Mouse (Mus musculus): ENCODE results near the gene Slc9a9. TPM values are rescaled to one million over a fixed set of nuclear protein-coding genes. Genes with fewer than 3 reads are reported as not detected.
A peak's percentile ranks its signal among the peaks of the same experiment; 100 is the strongest.

Gene Slc9a9
- 3.4 and 3.7 TPM in 2 replicates for polyA plus RNA-seq (2012; rRNA removed)
- 5.1 and 6.0 TPM in 2 replicates for polyA plus RNA-seq (2014; fragmentation: Nextera tagmentation; extraction: Ambion mirVana)

DNA sequence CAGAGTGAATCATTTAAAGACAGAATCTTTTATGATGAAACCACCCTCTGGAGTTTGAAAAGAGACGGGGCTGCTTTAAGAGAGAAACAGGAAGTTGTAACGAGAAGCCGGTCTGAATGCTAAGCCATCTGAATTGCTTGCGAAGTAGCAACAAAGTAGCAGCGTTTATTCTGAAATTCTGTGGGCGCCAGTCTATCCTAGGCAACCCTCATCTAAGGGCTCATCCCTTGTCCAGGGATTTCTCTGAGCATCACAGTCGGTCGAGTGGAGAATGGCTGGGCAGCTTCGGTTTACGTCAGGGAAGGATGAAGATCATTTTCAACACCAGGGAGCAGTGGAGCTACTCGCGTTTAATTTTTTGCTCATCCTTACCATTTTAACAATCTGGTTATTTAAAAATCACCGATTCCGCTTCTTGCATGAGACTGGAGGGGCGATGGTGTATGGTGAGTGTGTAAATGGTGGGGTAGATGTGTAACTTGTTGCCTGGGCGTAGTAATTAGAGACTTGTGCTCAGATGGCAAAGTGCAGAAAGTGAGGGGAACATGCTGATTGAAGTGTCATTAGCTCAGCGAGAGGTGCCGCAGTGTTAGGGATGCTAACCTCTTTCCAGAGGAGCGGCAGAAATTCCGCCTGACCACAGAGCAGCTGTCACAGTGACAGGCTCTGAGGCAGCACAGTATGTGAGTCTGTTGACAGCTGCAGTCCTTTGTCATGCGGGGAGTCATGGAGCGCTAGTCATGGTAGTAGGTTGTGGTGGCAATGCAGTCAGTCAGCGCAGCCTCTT, at the start of gene Slc9a9:
Slc9a9 (plus strand) TSS at position 119 of the 787 bp plus-strand sequence.
- no peak for TF ChIP-seq POLR2A (IDR thresholded peaks at IDR 0.05; ENCODE audit: borderline replicate concordance, extremely low read depth, insufficient read depth, insufficient read length)
- H3K27ac ChIP-seq (replicated peaks; ENCODE audit: low read depth, low read length), result no peak within 1 kb of the TSS
- peak within 1 kb of the TSS; percentile 77 for H3K4me2 ChIP-seq (replicated peaks; ENCODE audit: low read depth, low read length, severe bottlenecking)
- H3K27me3 ChIP-seq (ENCODE audit: control insufficient read depth, insufficient read depth, low read length), result no peaks in the 10 kb centered on the region
- H3K4me3 ChIP-seq (replicated peaks; ENCODE audit: low read length), result peak within 1 kb of the TSS; percentile 43
- no peaks in the 10 kb centered on the region for H3K36me3 ChIP-seq (ENCODE audit: control insufficient read depth, insufficient read depth, low read length)
- H3K9me3 ChIP-seq (ENCODE audit: control insufficient read depth, low read length), result no peaks in the 10 kb centered on the region
- H3K9ac ChIP-seq (ENCODE audit: low read depth, low read length, severe bottlenecking), result peak within 1 kb of the TSS; percentile 56
- H3K4me1 ChIP-seq (ENCODE audit: control insufficient read depth, insufficient read depth, low read length), result peaks cover 10% of the 10 kb centered on the region; the same call in 1 of the 2 replicates
- ATAC-seq (ENCODE audit: low FRiP score, low read depth) (peak; percentile 89), DNase-seq (ENCODE audit: low spot score) (peak; percentile 57)
- 1% methylated on average over 23 of the region's 23 CpGs for WGBS

DNA sequence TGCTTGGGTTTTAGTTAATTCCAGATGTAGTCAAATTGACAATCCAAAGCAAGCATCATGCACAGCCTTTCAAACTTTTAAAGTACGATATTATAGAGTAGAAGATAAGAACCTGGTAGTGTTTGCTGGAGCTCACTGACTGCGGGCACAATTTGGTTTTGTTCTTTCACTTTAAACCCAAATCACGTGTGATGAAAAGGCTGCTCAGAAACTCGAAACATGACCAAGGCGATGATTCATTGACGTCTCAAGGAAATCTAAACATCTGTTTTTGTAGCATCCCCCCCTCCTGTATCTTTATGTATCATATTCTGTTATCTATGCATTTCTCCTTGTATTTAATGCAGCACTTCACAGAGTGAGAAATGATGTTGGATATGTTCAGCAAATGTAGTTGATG, 49.4 kb upstream of the Slc9a9 start:
- H3K4me3 ChIP-seq (replicated peaks; ENCODE audit: low read length), result no peak overlapping the region
- no peak for DNase-seq (ENCODE audit: low spot score)
- peaks cover 7% of the 10 kb centered on the region; the same call in 1 of the 2 replicates for H3K4me1 ChIP-seq (ENCODE audit: control insufficient read depth, insufficient read depth, low read length)
- H3K4me2 ChIP-seq (replicated peaks; ENCODE audit: low read depth, low read length, severe bottlenecking), result no peak overlapping the region
- no peak overlapping the region for H3K9ac ChIP-seq (ENCODE audit: low read depth, low read length, severe bottlenecking)
- no peak for TF ChIP-seq POLR2A (IDR thresholded peaks at IDR 0.05; ENCODE audit: borderline replicate concordance, extremely low read depth, insufficient read depth, insufficient read length)
- 76% methylated on average over 6 of the region's 6 CpGs for WGBS
- no peak overlapping the region for H3K27ac ChIP-seq (replicated peaks; ENCODE audit: low read depth, low read length)
- ATAC-seq (ENCODE audit: low FRiP score, low read depth), result no peak
- no peaks in the 10 kb centered on the region for H3K27me3 ChIP-seq (ENCODE audit: control insufficient read depth, insufficient read depth, low read length)
- no peaks in the 10 kb centered on the region for H3K36me3 ChIP-seq (ENCODE audit: control insufficient read depth, insufficient read depth, low read length)
- H3K9me3 ChIP-seq (ENCODE audit: control insufficient read depth, low read length), result no peaks in the 10 kb centered on the region

DNA sequence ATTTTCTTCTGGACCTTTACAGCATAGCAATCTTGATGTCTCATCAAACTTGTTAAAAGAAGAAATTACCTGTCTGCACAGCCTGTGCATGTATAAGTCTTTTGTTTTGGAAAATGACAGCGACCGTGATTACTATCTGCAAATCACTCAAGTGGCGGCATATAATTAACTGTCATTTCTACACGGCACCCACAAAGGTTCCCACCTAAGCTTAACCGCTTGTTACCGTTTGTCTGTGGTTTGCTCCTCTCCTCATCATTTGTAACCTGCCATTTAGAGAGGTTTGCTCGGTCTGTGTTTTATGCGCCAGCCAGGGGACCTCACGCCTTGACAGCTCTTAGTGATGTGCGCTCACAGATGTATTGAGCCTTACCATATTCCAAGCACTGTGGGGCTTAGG, 48.9 kb upstream of the Slc9a9 start:
- no peaks in the 10 kb centered on the region for H3K36me3 ChIP-seq (ENCODE audit: control insufficient read depth, insufficient read depth, low read length)
- TF ChIP-seq POLR2A (IDR thresholded peaks at IDR 0.05; ENCODE audit: borderline replicate concordance, extremely low read depth, insufficient read depth, insufficient read length), result no peak
- no peak for DNase-seq (ENCODE audit: low spot score)
- H3K27me3 ChIP-seq (ENCODE audit: control insufficient read depth, insufficient read depth, low read length), result no peaks in the 10 kb centered on the region
- peaks cover 7% of the 10 kb centered on the region; the same call in 1 of the 2 replicates for H3K4me1 ChIP-seq (ENCODE audit: control insufficient read depth, insufficient read depth, low read length)
- no peak overlapping the region for H3K9ac ChIP-seq (ENCODE audit: low read depth, low read length, severe bottlenecking)
- H3K9me3 ChIP-seq (ENCODE audit: control insufficient read depth, low read length), result no peaks in the 10 kb centered on the region
- 77% methylated on average over 10 of the region's 10 CpGs for WGBS
- no peak overlapping the region for H3K4me3 ChIP-seq (replicated peaks; ENCODE audit: low read length)
- H3K4me2 ChIP-seq (replicated peaks; ENCODE audit: low read depth, low read length, severe bottlenecking), result no peak overlapping the region
- ATAC-seq (ENCODE audit: low FRiP score, low read depth), result no peak
- H3K27ac ChIP-seq (replicated peaks; ENCODE audit: low read depth, low read length), result no peak overlapping the region

DNA sequence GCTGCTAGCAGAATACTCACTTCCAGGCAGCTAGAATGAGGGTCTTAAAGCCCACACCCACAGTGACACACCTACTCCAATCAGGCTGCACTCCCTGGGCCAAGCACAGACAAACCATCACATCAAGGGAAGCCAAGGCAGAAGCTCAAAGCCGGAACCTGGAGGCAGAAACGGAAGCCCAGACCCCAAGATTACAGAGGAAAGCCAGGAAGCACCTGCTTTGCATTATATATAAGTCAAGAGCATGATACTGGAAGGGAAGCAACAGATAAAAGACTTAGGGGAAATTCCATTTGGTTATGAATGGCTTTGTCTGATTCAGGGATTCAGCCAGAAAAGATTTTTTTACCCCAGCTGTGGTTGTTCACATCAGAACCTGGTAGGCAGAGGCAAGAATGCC, 47.8 kb upstream of the Slc9a9 start:
- 58% methylated on average over 2 of the region's 2 CpGs for WGBS
- Histone ChIP-seq H3K36me3 (ENCODE audit: control insufficient read depth, insufficient read depth, low read length) (no peaks in the 10 kb centered on the region), H3K27ac (replicated peaks; ENCODE audit: low read depth, low read length) (no peak overlapping the region), H3K9me3 (ENCODE audit: control insufficient read depth, low read length) (no peaks in the 10 kb centered on the region), H3K4me1 (ENCODE audit: control insufficient read depth, insufficient read depth, low read length) (peaks cover 7% of the 10 kb centered on the region; the same call in 1 of the 2 replicates), H3K9ac (ENCODE audit: low read depth, low read length, severe bottlenecking) (no peak overlapping the region), H3K27me3 (ENCODE audit: control insufficient read depth, insufficient read depth, low read length) (no peaks in the 10 kb centered on the region), H3K4me2 (replicated peaks; ENCODE audit: low read depth, low read length, severe bottlenecking) (no peak overlapping the region), H3K4me3 (replicated peaks; ENCODE audit: low read length) (no peak overlapping the region)
- no peak for ATAC-seq (ENCODE audit: low FRiP score, low read depth)
- no peak for DNase-seq (ENCODE audit: low spot score)
- no peak for TF ChIP-seq POLR2A (IDR thresholded peaks at IDR 0.05; ENCODE audit: borderline replicate concordance, extremely low read depth, insufficient read depth, insufficient read length)

DNA sequence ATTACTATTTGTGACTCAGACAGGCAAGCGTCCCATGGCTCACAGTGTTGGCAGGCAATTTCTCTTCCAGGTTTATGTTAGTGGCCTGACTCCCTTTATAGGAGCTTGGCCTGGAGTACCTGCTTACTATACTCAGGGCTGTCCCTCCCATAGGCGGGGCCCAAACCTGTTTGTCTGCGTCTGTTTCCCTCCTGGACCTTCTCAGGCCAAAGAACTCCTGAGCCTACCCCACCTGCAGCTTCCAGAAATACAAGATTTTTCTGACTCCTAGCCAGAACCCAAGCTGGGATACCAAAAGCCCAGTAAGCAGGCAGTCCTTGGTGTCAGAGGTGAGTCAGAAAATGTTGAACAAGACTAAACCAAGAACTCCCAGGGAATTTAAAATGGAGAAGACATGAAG, 43.0 kb upstream of the Slc9a9 start:
- no peak overlapping the region for H3K9ac ChIP-seq (ENCODE audit: low read depth, low read length, severe bottlenecking)
- ATAC-seq (ENCODE audit: low FRiP score, low read depth) (no peak), DNase-seq (ENCODE audit: low spot score) (no peak)
- H3K4me3 ChIP-seq (replicated peaks; ENCODE audit: low read length), result no peak overlapping the region
- WGBS, result 85% methylated on average over 3 of the region's 3 CpGs
- no peak overlapping the region for H3K27ac ChIP-seq (replicated peaks; ENCODE audit: low read depth, low read length)
- no peaks in the 10 kb centered on the region for H3K36me3 ChIP-seq (ENCODE audit: control insufficient read depth, insufficient read depth, low read length)
- no peak overlapping the region for H3K4me2 ChIP-seq (replicated peaks; ENCODE audit: low read depth, low read length, severe bottlenecking)
- no peaks in the 10 kb centered on the region for H3K9me3 ChIP-seq (ENCODE audit: control insufficient read depth, low read length)
- no peak for TF ChIP-seq POLR2A (IDR thresholded peaks at IDR 0.05; ENCODE audit: borderline replicate concordance, extremely low read depth, insufficient read depth, insufficient read length)
- no peaks in the 10 kb centered on the region for H3K27me3 ChIP-seq (ENCODE audit: control insufficient read depth, insufficient read depth, low read length)
- no peaks in the 10 kb centered on the region for H3K4me1 ChIP-seq (ENCODE audit: control insufficient read depth, insufficient read depth, low read length)
